Mouse (Mus musculus): ENCODE measurements at regions not wholly inside any gene's neighbourhood (a gene's known extent, or its start where the extent isn't known, plus 50 kb on each side); places are given as distances from the start of the nearest gene placed in this dataset.

- Histone ChIP-seq H3K4me2 (ENCODE audit: low read depth, low read length) (no peak overlapping the region), H3K36me3 (replicated peaks; ENCODE audit: control insufficient read depth, insufficient read depth, low read length) (no peaks in the 10 kb centered on the region), H3K4me1 (ENCODE audit: control insufficient read depth, insufficient read depth) (no peaks in the 10 kb centered on the region), H3K9me3 (replicated peaks; ENCODE audit: control insufficient read depth, low read length) (no peaks in the 10 kb centered on the region), H3K27me3 (ENCODE audit: control insufficient read depth, insufficient read depth, low read length) (no peaks in the 10 kb centered on the region), H3K27ac (ENCODE audit: low read depth) (no peak overlapping the region), H3K4me3 (ENCODE audit: low read depth, low read length) (no peak overlapping the region), H3K9ac (replicated peaks; ENCODE audit: low read depth, low read length) (no peak overlapping the region)
- 80% methylated on average over 2 of the region's 2 CpGs for WGBS
- TF ChIP-seq EP300 (IDR thresholded peaks at IDR 0.05; ENCODE audit: low read depth) (no peak), CTCF (IDR thresholded peaks at IDR 0.05; ENCODE audit: low read depth) (no peak)
- no peak for DNase-seq (ENCODE audit: low spot score)
- no peak for ATAC-seq (ENCODE audit: insufficient read depth, low read depth)
These were observed 67.5 kb upstream of the Map9 start for GRCm38 (mm10) chr3:82290373-82290772.

GRCm38 (mm10) chr3:82288996-82289395 is 68.8 kb upstream of the Map9 start:
- 72% methylated on average over 6 of the region's 6 CpGs for WGBS
- no peak for TF ChIP-seq EP300 (IDR thresholded peaks at IDR 0.05; ENCODE audit: low read depth)
- no peak for TF ChIP-seq CTCF (IDR thresholded peaks at IDR 0.05; ENCODE audit: low read depth)
- DNase-seq (ENCODE audit: low spot score), result no peak

GRCm38 (mm10) chr3:82276977-82277714 is 80.7 kb upstream of the Map9 start:
- ATAC-seq (ENCODE audit: insufficient read depth, low read depth) (no peak), DNase-seq (ENCODE audit: low spot score) (no peak)
- TF ChIP-seq EP300 (IDR thresholded peaks at IDR 0.05; ENCODE audit: low read depth) (no peak), CTCF (IDR thresholded peaks at IDR 0.05; ENCODE audit: low read depth) (no peak)
- peaks cover 15% of the 10 kb centered on the region for H3K4me1 ChIP-seq (ENCODE audit: control insufficient read depth, insufficient read depth)
- H3K36me3 ChIP-seq (replicated peaks; ENCODE audit: control insufficient read depth, insufficient read depth, low read length), result no peaks in the 10 kb centered on the region
- no peaks in the 10 kb centered on the region for H3K9me3 ChIP-seq (replicated peaks; ENCODE audit: control insufficient read depth, low read length)
- H3K27me3 ChIP-seq (ENCODE audit: control insufficient read depth, insufficient read depth, low read length), result no peaks in the 10 kb centered on the region
- no peak overlapping the region for H3K4me3 ChIP-seq (ENCODE audit: low read depth, low read length)
- no peak overlapping the region for H3K9ac ChIP-seq (replicated peaks; ENCODE audit: low read depth, low read length)
- H3K4me2 ChIP-seq (ENCODE audit: low read depth, low read length), result no peak overlapping the region
- H3K27ac ChIP-seq (ENCODE audit: low read depth), result no peak overlapping the region

More at GRCm38 (mm10) chr3:82288996-82289395, 68.8 kb upstream of the Map9 start:
- Histone ChIP-seq H3K27me3 (ENCODE audit: control insufficient read depth, insufficient read depth, low read length) (no peaks in the 10 kb centered on the region), H3K9me3 (replicated peaks; ENCODE audit: control insufficient read depth, low read length) (no peaks in the 10 kb centered on the region), H3K4me3 (ENCODE audit: low read depth, low read length) (no peak overlapping the region), H3K4me1 (ENCODE audit: control insufficient read depth, insufficient read depth) (no peaks in the 10 kb centered on the region), H3K36me3 (replicated peaks; ENCODE audit: control insufficient read depth, insufficient read depth, low read length) (no peaks in the 10 kb centered on the region), H3K4me2 (ENCODE audit: low read depth, low read length) (no peak overlapping the region), H3K27ac (ENCODE audit: low read depth) (no peak overlapping the region), H3K9ac (replicated peaks; ENCODE audit: low read depth, low read length) (no peak overlapping the region)
- ATAC-seq (ENCODE audit: insufficient read depth, low read depth), result no peak

DNA sequence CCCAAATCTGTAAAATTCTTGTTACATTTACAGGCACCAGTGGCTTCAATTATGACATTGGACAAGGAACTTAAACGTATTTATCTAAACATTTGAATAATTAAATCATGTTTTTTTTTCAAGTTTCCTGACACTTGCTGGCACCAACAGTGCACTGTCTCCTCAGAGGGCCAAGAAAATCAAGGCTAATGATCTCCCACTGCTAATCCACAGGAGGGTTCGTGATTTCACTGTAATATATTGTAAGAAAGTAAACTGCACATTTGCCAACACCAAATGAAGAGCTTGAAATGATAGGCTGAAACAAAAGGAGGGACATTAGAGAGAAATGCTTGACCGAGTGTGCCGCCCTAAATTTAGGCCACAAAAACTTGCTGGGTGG is 82.0 kb upstream of the Map9 start:
- WGBS, result 67% methylated on average over 4 of the region's 4 CpGs
- H3K4me2 ChIP-seq (ENCODE audit: low read depth, low read length), result no peak overlapping the region
- no peak for DNase-seq (ENCODE audit: low spot score)
- TF ChIP-seq CTCF (IDR thresholded peaks at IDR 0.05; ENCODE audit: low read depth), result no peak
- TF ChIP-seq EP300 (IDR thresholded peaks at IDR 0.05; ENCODE audit: low read depth), result no peak
- no peak for ATAC-seq (ENCODE audit: insufficient read depth, low read depth)
- peaks cover 15% of the 10 kb centered on the region for H3K4me1 ChIP-seq (ENCODE audit: control insufficient read depth, insufficient read depth)
- no peak overlapping the region for H3K9ac ChIP-seq (replicated peaks; ENCODE audit: low read depth, low read length)
- H3K9me3 ChIP-seq (replicated peaks; ENCODE audit: control insufficient read depth, low read length), result no peaks in the 10 kb centered on the region
- H3K4me3 ChIP-seq (ENCODE audit: low read depth, low read length), result no peak overlapping the region
- no peaks in the 10 kb centered on the region for H3K36me3 ChIP-seq (replicated peaks; ENCODE audit: control insufficient read depth, insufficient read depth, low read length)
- H3K27me3 ChIP-seq (ENCODE audit: control insufficient read depth, insufficient read depth, low read length), result no peaks in the 10 kb centered on the region
- peak overlapping the region; percentile 26; the same call in 1 of the 2 replicates for H3K27ac ChIP-seq (ENCODE audit: low read depth)

DNA sequence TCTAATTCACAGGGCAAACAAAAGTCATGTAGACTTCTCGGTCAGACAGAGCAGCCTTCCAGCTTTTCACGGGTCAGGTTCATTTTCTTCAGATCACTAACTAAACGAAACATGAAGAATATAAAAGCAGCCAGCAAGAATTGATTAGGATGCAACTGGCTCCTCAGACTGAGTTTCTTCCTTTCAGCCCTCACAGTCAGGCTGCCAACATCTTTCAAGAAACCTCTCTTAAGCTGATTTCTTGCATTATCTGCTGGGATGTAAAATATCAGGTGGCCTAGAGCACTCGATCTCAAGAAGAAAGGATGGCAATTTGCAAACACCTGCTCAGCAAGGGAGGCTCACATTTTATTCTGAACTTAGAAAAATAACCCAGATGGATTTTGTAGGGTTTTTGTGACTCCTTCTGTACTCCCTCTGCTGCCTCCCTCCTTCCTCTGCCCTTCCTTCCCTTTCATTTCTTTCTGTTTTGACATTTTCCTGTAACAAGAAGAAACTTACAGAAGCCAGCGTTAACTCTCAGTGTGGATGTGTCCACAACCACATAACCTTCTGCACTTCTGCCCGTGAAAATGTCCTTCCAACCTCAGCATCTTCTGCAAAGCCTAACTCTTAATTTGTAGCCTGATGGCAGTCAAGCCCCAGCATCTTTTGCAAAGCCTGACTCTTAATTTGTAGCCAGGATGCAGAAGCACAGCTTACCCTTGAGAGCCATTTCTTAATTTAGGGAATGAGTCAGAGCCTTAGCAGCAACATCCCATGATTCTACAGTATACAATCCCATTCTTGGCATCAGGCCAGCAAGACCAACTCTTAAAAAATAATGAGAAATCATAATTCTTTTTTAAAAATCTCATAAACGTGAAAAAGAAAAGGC is 82.7 kb upstream of the Map9 start:
- Histone ChIP-seq H3K9ac (replicated peaks; ENCODE audit: low read depth, low read length) (no peak overlapping the region), H3K4me1 (ENCODE audit: control insufficient read depth, insufficient read depth) (peaks cover 15% of the 10 kb centered on the region), H3K4me3 (ENCODE audit: low read depth, low read length) (no peak overlapping the region), H3K36me3 (replicated peaks; ENCODE audit: control insufficient read depth, insufficient read depth, low read length) (no peaks in the 10 kb centered on the region), H3K27me3 (ENCODE audit: control insufficient read depth, insufficient read depth, low read length) (no peaks in the 10 kb centered on the region), H3K27ac (ENCODE audit: low read depth) (no peak overlapping the region), H3K4me2 (ENCODE audit: low read depth, low read length) (no peak overlapping the region), H3K9me3 (replicated peaks; ENCODE audit: control insufficient read depth, low read length) (no peaks in the 10 kb centered on the region)
- 30% methylated on average over 7 of the region's 7 CpGs for WGBS
- ATAC-seq (ENCODE audit: insufficient read depth, low read depth), result peak; percentile 86
- TF ChIP-seq EP300 (IDR thresholded peaks at IDR 0.05; ENCODE audit: low read depth) (no peak; the same call in 1 of the 2 replicates), CTCF (IDR thresholded peaks at IDR 0.05; ENCODE audit: low read depth) (no peak)
- peak; percentile 76 for DNase-seq (ENCODE audit: low spot score)
